Mouse (Mus musculus) heart, embryonic 13.5 days (tissue): ENCODE data around the gene Plac9b. TPM values are rescaled to one million over a fixed set of nuclear protein-coding genes. Genes with fewer than 3 reads are reported as not detected.
"Not testable (repeated sequence)": the region's sequence is repeated elsewhere in the genome, so short reads cannot be mapped to it uniquely, and the experiment has no call there.

Experiments
- ATAC-seq: fragments of 200-750 bp; cut with Nextera tagmentation; 2 replicates; pipeline ENCODE4 v1.8.0; 2017; ENCODE audit warnings: moderate TSS enrichment; ENCODE audit not compliant: insufficient number of reproducible peaks, low FRiP score, low TSS enrichment; ENCODE audit errors: extremely low read depth
- H3K27ac ChIP-seq: fragments of 300-500 bp; sonication (generic); replicated peaks from 2 replicates; pipeline ENCODE4 v1.5.1; 2015; ENCODE audit warnings: moderate library complexity, mild to moderate bottlenecking, inconsistent platforms
- H3K27me3 ChIP-seq: fragments of 300-500 bp; sonication (generic); replicated peaks from 2 replicates; pipeline ENCODE4 v1.6.1; 2015; ENCODE audit warnings: mild to moderate bottlenecking, inconsistent platforms
- H3K36me3 ChIP-seq: fragments of 300-500 bp; sonication (generic); 2 replicates; pipeline ENCODE4 v1.6.1; 2015; ENCODE audit warnings: mild to moderate bottlenecking, inconsistent platforms
- H3K4me1 ChIP-seq: fragments of 300-500 bp; sonication (generic); 2 replicates; pipeline ENCODE4 v1.6.1; 2015; ENCODE audit warnings: inconsistent platforms
- H3K4me2 ChIP-seq: fragments of 300-500 bp; sonication (generic); 2 replicates; pipeline ENCODE4 v1.6.1; 2015; ENCODE audit warnings: inconsistent platforms, mild to moderate bottlenecking, moderate library complexity
- H3K4me3 ChIP-seq: fragments of 300-500 bp; sonication (generic); 2 replicates; pipeline ENCODE4 v1.5.1; 2015; ENCODE audit warnings: moderate library complexity, mild to moderate bottlenecking, inconsistent platforms
- H3K9ac ChIP-seq: fragments of 300-500 bp; sonication (generic); 2 replicates; pipeline ENCODE4 v1.6.1; 2015; ENCODE audit warnings: inconsistent platforms, mild to moderate bottlenecking, moderate library complexity
- H3K9me3 ChIP-seq: fragments of 300-500 bp; sonication (generic); 2 replicates; pipeline ENCODE4 v1.6.1; 2016; ENCODE audit warnings: inconsistent platforms
- WGBS: fragments of 180-500 bp; shearing (Covaris S2); methylation state at CpG from one replicate; pipeline ENCODE4 v1.1.7; 2015; ENCODE audit warnings: mixed read lengths; 5-methylcytosine and 5-hydroxymethylcytosine counted together
- polyA plus RNA-seq: library from polyadenylated mRNA; unstranded; fragments of >200 nt; fragmentation: Nextera tagmentation; extraction: Ambion mirVana; gene quantifications from 2 replicates; pipeline ENCODE4 v1.2.1, GENCODE M21; 2015

The Plac9b gene
- polyA plus RNA-seq, 1 experiment from 2014 or later: 9.9 TPM

GRCm38 (mm10) chr14:26161156-26161555, 21.1 kb downstream of the Plac9b start:
- H3K27ac ChIP-seq, H3K27me3 ChIP-seq, ATAC-seq, H3K4me3 ChIP-seq, H3K4me2 ChIP-seq, H3K9ac ChIP-seq, H3K36me3 ChIP-seq, H3K4me1 ChIP-seq, H3K9me3 ChIP-seq: not testable (repeated sequence)
- WGBS: no CpG with 5 or more reads among the region's 9 CpGs

GRCm38 (mm10) chr14:26156032-26156431, 26.2 kb downstream of the Plac9b start:
- H3K9ac ChIP-seq, H3K4me3 ChIP-seq, H3K4me1 ChIP-seq, H3K36me3 ChIP-seq, H3K27me3 ChIP-seq, H3K4me2 ChIP-seq, H3K27ac ChIP-seq, ATAC-seq, H3K9me3 ChIP-seq: not testable (repeated sequence)
- no CpG with 5 or more reads among the region's 7 CpGs for WGBS

GRCm38 (mm10) chr14:26147095-26147494, 35.2 kb downstream of the Plac9b start:
- no CpG with 5 or more reads among the region's 2 CpGs for WGBS
- not testable (repeated sequence) for ATAC-seq

GRCm38 (mm10) chr14:26119095-26119494, 63.2 kb downstream of the Plac9b start:
- H3K27ac ChIP-seq, ATAC-seq, H3K9ac ChIP-seq: not testable (repeated sequence)

More at GRCm38 (mm10) chr14:26147095-26147494, 35.2 kb downstream of the Plac9b start:
- not testable (repeated sequence) for H3K9ac ChIP-seq, H3K4me2 ChIP-seq, H3K36me3 ChIP-seq, H3K27ac ChIP-seq, H3K4me1 ChIP-seq, H3K4me3 ChIP-seq, H3K27me3 ChIP-seq, H3K9me3 ChIP-seq

GRCm38 (mm10) chr14:26118550-26119000, 63.7 kb downstream of the Plac9b start:
- not testable (repeated sequence) for H3K4me2 ChIP-seq, H3K4me1 ChIP-seq, H3K27ac ChIP-seq, H3K9ac ChIP-seq, H3K36me3 ChIP-seq, H3K27me3 ChIP-seq, H3K9me3 ChIP-seq, H3K4me3 ChIP-seq, ATAC-seq
- WGBS: no CpG with 5 or more reads among the region's 18 CpGs

More at GRCm38 (mm10) chr14:26119095-26119494, 63.2 kb downstream of the Plac9b start:
- not testable (repeated sequence) for H3K4me3 ChIP-seq, H3K27me3 ChIP-seq, H3K36me3 ChIP-seq, H3K4me2 ChIP-seq, H3K4me1 ChIP-seq, H3K9me3 ChIP-seq
- no CpG with 5 or more reads among the region's 7 CpGs for WGBS

- no CpG with 5 or more reads among the region's 7 CpGs for WGBS
- not testable (repeated sequence) for H3K27ac ChIP-seq, H3K27me3 ChIP-seq, H3K4me2 ChIP-seq, H3K4me1 ChIP-seq, H3K36me3 ChIP-seq, ATAC-seq, H3K9me3 ChIP-seq, H3K4me3 ChIP-seq, H3K9ac ChIP-seq
Observed at GRCm38 (mm10) chr14:26118150-26118549, 64.1 kb downstream of the Plac9b start, which contains the start of gene Duxbl2. Gene Duxbl2 (plus strand): TSS chr14:26118349.

Other genes with a start within 250 kb of the Plac9b start
- 0.12 TPM in 1 of 2 replicates, not detected in the other for gene Cphx1, start 244.2 kb downstream of the Plac9b start, polyA plus RNA-seq
- 0.70 and 0.71 TPM in 2 replicates for gene Duxbl1, start 203.9 kb downstream of the Plac9b start, polyA plus RNA-seq
- 3.9 and 7.0 TPM in 2 replicates for gene Gm9780, start 139.8 kb downstream of the Plac9b start, polyA plus RNA-seq
- 19.9 and 23.7 TPM in 2 replicates for gene Tmem254c, start 115.1 kb downstream of the Plac9b start, polyA plus RNA-seq
- not detected in 2 replicates for gene Cphx2, start 101.0 kb downstream of the Plac9b start, polyA plus RNA-seq
- gene Cphx3, start 100.2 kb downstream of the Plac9b start, polyA plus RNA-seq: not detected in 2 replicates
- gene Duxbl2, start 64.1 kb downstream of the Plac9b start, polyA plus RNA-seq: 0.32 and 0.92 TPM in 2 replicates
- 23.7 and 25.6 TPM in 2 replicates for gene Tmem254b, start 24.6 kb upstream of the Plac9b start, polyA plus RNA-seq
- 0.80 and 0.88 TPM in 2 replicates for gene Duxbl3, start 75.5 kb upstream of the Plac9b start, polyA plus RNA-seq